Mouse (Mus musculus): ENCODE measurements around the gene Nfe2l1. TPM values are rescaled to one million over a fixed set of nuclear protein-coding genes. Genes with fewer than 3 reads are reported as not detected.

Nfe2l1 gene
- polyA plus RNA-seq, 1 experiment from 2014 or later = 81.8 TPM

DNA sequence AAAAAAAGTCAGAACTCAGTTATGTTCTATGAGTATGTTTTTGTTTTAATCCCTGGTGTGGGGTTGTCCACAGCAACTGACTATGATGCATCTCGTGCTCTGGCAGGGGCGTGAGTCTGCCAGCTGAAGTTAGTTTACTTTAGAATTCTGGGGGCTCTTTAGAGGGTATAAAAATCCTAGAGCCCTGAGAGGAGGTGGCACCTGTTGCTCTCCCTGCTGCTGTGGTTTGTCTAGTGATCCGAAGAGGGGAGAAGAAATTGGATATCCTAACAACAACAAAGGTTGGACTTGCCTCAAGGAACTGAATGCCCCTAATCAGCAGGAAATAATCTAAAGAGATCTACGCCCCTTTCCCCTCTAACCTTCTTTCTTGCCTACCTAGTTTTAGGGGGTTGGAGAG, 8.6 kb upstream of the Nfe2l1 start:
- no peak for ATAC-seq
- Histone ChIP-seq H3K4me2 (ENCODE audit: low read length) (no peak overlapping the region), H3K9me3 (replicated peaks; ENCODE audit: control insufficient read depth, low read length, poor library complexity, severe bottlenecking) (no peaks in the 10 kb centered on the region), H3K4me1 (ENCODE audit: control insufficient read depth, insufficient read depth, low read length) (no peaks in the 10 kb centered on the region), H3K36me3 (ENCODE audit: control insufficient read depth, insufficient read depth, low read length) (no peaks in the 10 kb centered on the region), H3K27ac (ENCODE audit: low read length) (no peak overlapping the region), H3K4me3 (ENCODE audit: low read depth, low read length) (no peak overlapping the region), H3K27me3 (ENCODE audit: control insufficient read depth, insufficient read depth, low read depth, low read length) (no peaks in the 10 kb centered on the region), H3K9ac (ENCODE audit: low read depth, low read length) (no peak overlapping the region)
- WGBS = 81% methylated on average over 4 of the region's 4 CpGs

DNA sequence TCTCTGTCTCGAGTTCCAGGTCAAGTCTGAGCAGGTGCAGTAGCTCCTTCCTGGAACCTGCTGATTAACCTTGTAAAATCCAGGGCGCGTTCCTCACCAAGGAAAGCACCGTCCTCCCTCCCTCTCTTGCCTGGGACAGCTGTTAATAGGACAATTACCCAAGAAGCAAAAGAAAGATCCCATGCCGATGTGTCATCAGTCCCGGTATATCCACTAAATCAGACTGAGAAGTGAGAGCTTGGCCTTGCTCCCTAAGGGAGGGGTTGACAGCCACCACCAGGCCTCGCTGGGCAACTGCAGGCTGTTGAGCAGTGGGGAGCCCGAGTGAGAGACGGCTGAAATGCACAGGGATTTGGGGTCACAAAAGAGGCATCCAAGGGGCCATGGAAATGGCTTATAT, 7.5 kb upstream of the Nfe2l1 start:
- H3K4me3 ChIP-seq (ENCODE audit: low read depth, low read length) = no peak overlapping the region
- ATAC-seq = no peak
- H3K9ac ChIP-seq (ENCODE audit: low read depth, low read length) = no peak overlapping the region
- H3K36me3 ChIP-seq (ENCODE audit: control insufficient read depth, insufficient read depth, low read length) = no peaks in the 10 kb centered on the region
- no peaks in the 10 kb centered on the region for H3K9me3 ChIP-seq (replicated peaks; ENCODE audit: control insufficient read depth, low read length, poor library complexity, severe bottlenecking)
- H3K4me1 ChIP-seq (ENCODE audit: control insufficient read depth, insufficient read depth, low read length) = no peaks in the 10 kb centered on the region
- H3K27ac ChIP-seq (ENCODE audit: low read length) = no peak overlapping the region
- H3K4me2 ChIP-seq (ENCODE audit: low read length) = no peak overlapping the region
- no peaks in the 10 kb centered on the region for H3K27me3 ChIP-seq (ENCODE audit: control insufficient read depth, insufficient read depth, low read depth, low read length)
- 33% methylated on average over 9 of the region's 9 CpGs for WGBS

DNA sequence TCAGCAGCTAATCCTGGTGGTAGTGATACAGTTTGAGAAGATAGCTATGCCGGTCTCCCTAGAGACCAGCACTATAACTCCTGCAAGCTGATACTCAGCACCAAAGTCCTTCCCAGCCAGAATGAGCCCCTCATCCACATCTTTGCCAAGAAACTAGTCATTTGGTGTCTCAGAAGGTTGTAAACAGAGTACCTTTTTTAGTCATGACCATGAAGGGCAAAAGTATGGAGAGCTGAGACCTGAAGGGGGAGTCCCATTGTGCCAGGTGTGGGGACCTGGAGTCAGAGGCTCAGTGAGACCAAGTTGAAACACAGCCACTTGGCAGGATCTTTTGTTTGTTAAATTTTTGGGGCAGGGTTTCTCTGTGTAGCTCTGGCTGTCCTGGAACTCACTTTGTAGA, 4.4 kb upstream of the Nfe2l1 start:
- H3K27ac ChIP-seq (ENCODE audit: low read length) = no peak overlapping the region
- H3K27me3 ChIP-seq (ENCODE audit: control insufficient read depth, insufficient read depth, low read depth, low read length) = no peaks in the 10 kb centered on the region
- no peak overlapping the region for H3K4me2 ChIP-seq (ENCODE audit: low read length)
- no peaks in the 10 kb centered on the region for H3K9me3 ChIP-seq (replicated peaks; ENCODE audit: control insufficient read depth, low read length, poor library complexity, severe bottlenecking)
- H3K4me1 ChIP-seq (ENCODE audit: control insufficient read depth, insufficient read depth, low read length) = peaks cover 5% of the 10 kb centered on the region
- H3K4me3 ChIP-seq (ENCODE audit: low read depth, low read length) = no peak overlapping the region
- no peak for ATAC-seq
- 100% methylated on average over 1 of the region's 1 CpGs for WGBS
- no peak overlapping the region for H3K9ac ChIP-seq (ENCODE audit: low read depth, low read length)
- H3K36me3 ChIP-seq (ENCODE audit: control insufficient read depth, insufficient read depth, low read length) = no peaks in the 10 kb centered on the region

DNA sequence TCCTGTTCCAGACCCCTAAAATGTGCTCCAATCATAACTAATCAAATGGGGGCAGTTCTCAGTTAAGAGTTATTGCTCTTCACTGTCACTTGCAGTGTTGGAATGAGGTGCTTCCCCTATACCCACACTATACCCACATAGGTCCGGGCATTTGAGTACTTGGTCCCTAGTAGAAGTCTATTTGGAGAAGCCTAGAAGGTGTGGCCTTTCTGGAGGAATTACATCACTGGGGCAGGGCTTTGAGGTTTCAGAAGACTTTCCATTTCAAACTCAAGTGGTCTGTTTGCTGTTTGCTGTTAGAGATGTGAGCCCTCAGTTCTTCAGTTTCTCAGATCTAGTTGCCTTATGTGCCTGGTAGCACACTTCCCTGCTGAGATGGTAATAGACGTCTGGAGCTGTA, 3.2 kb upstream of the Nfe2l1 start:
- Histone ChIP-seq H3K4me1 (ENCODE audit: control insufficient read depth, insufficient read depth, low read length) (peaks cover 14% of the 10 kb centered on the region), H3K9ac (ENCODE audit: low read depth, low read length) (no peak overlapping the region), H3K4me2 (ENCODE audit: low read length) (no peak overlapping the region), H3K36me3 (ENCODE audit: control insufficient read depth, insufficient read depth, low read length) (no peaks in the 10 kb centered on the region), H3K27ac (ENCODE audit: low read length) (no peak overlapping the region), H3K9me3 (replicated peaks; ENCODE audit: control insufficient read depth, low read length, poor library complexity, severe bottlenecking) (no peaks in the 10 kb centered on the region), H3K27me3 (ENCODE audit: control insufficient read depth, insufficient read depth, low read depth, low read length) (no peaks in the 10 kb centered on the region), H3K4me3 (ENCODE audit: low read depth, low read length) (no peak overlapping the region)
- 68% methylated on average over 2 of the region's 2 CpGs for WGBS
- ATAC-seq = no peak

DNA sequence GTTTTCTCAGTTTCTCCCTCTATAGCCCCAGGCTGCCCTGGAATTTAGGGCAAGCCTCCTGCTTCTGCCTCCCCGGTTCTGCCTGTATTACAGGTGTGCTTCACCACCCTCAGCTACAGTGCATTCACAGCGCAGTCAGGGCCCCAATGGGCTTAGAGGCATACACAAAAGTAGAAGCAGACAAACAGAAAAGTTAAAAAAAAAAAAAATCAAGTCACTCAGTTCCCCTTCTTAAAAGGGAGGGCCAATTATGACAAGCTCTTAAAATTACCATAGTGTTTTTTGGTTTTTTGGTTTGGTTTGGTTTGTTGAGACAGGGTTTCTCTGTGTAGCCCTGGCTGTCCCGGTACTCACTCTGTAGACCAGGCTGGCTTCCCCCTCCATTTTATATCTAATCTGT, 2.8 kb upstream of the Nfe2l1 start:
- 91% methylated on average over 3 of the region's 3 CpGs for WGBS
- ATAC-seq = no peak
- Histone ChIP-seq H3K4me3 (ENCODE audit: low read depth, low read length) (no peak overlapping the region), H3K9ac (ENCODE audit: low read depth, low read length) (no peak overlapping the region), H3K36me3 (ENCODE audit: control insufficient read depth, insufficient read depth, low read length) (no peaks in the 10 kb centered on the region), H3K4me2 (ENCODE audit: low read length) (no peak overlapping the region), H3K27me3 (ENCODE audit: control insufficient read depth, insufficient read depth, low read depth, low read length) (no peaks in the 10 kb centered on the region), H3K27ac (ENCODE audit: low read length) (no peak overlapping the region), H3K4me1 (ENCODE audit: control insufficient read depth, insufficient read depth, low read length) (peaks cover 19% of the 10 kb centered on the region), H3K9me3 (replicated peaks; ENCODE audit: control insufficient read depth, low read length, poor library complexity, severe bottlenecking) (no peaks in the 10 kb centered on the region)

DNA sequence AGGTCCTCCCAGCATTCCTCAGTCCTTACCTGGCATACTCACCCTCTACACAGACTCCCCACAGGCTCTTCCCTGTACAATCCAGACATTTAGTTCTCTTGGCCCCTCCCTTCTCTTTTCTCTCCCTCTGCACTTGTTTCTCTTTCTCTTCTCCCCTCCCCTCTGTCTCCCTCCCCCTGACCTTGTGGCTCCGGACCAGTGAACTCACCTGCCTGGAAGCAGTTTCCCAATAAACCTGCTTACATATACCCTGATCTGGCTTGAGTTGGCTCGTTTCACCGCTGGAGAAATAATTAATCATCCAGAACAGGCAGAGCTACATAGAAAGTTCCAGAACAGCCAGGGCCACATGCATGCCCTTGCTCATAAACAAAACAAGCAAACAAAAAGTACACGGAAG, 1.7 kb upstream of the Nfe2l1 start:
- ATAC-seq = no peak
- H3K36me3 ChIP-seq (ENCODE audit: control insufficient read depth, insufficient read depth, low read length) = peaks cover 2% of the 10 kb centered on the region; the same call in 1 of the 2 replicates
- H3K9me3 ChIP-seq (replicated peaks; ENCODE audit: control insufficient read depth, low read length, poor library complexity, severe bottlenecking) = no peaks in the 10 kb centered on the region
- H3K4me1 ChIP-seq (ENCODE audit: control insufficient read depth, insufficient read depth, low read length) = peaks cover 28% of the 10 kb centered on the region
- no peak overlapping the region; the same call in 1 of the 2 replicates for H3K27ac ChIP-seq (ENCODE audit: low read length)
- H3K4me3 ChIP-seq (ENCODE audit: low read depth, low read length) = no peak overlapping the region
- 82% methylated on average over 4 of the region's 4 CpGs for WGBS
- no peak overlapping the region for H3K4me2 ChIP-seq (ENCODE audit: low read length)
- no peaks in the 10 kb centered on the region for H3K27me3 ChIP-seq (ENCODE audit: control insufficient read depth, insufficient read depth, low read depth, low read length)
- no peak overlapping the region for H3K9ac ChIP-seq (ENCODE audit: low read depth, low read length)

DNA sequence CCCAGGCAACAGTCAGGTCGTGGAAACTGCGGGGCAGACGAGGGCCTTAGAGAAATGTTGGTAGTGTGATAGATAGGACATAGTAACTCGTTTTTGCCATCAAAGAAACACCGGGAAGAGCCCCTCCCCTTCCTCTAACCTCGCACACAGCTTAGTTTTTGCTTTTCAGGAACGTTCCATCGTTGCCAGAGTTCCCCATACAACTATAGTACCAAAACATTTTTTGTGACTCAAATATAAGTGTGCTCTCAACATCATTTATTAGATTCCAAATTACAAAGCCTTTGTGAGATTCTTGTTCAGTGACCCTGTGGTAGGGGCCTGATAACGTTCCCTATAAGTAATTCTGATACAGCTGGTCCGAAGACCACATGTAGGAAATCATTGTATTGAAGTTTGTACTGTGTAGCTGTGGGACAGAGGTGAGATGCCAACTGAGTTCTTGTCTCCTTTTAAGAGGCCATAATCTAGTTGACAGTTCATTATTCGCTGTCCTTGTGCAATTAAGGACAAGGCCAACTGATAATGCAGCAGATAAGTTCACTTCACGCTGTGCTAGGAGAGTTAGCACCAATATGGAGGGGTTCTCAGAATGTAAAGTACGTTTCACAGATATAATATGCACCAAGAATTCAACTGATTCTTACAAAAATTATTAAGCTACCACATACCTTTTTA, 910 bp upstream of the Nfe2l1 start:
- Histone ChIP-seq H3K4me3 (ENCODE audit: low read depth, low read length) (peak overlapping the region; percentile 93), H3K9me3 (replicated peaks; ENCODE audit: control insufficient read depth, low read length, poor library complexity, severe bottlenecking) (no peaks in the 10 kb centered on the region), H3K4me1 (ENCODE audit: control insufficient read depth, insufficient read depth, low read length) (peaks cover 36% of the 10 kb centered on the region), H3K27me3 (ENCODE audit: control insufficient read depth, insufficient read depth, low read depth, low read length) (no peaks in the 10 kb centered on the region), H3K9ac (ENCODE audit: low read depth, low read length) (peak overlapping the region; percentile 79), H3K36me3 (ENCODE audit: control insufficient read depth, insufficient read depth, low read length) (peaks cover 2% of the 10 kb centered on the region; the same call in 1 of the 2 replicates), H3K27ac (ENCODE audit: low read length) (peak overlapping the region; percentile 98), H3K4me2 (ENCODE audit: low read length) (peak overlapping the region; percentile 62)
- ATAC-seq = no peak
- WGBS = 20% methylated on average over 13 of the region's 13 CpGs

DNA sequence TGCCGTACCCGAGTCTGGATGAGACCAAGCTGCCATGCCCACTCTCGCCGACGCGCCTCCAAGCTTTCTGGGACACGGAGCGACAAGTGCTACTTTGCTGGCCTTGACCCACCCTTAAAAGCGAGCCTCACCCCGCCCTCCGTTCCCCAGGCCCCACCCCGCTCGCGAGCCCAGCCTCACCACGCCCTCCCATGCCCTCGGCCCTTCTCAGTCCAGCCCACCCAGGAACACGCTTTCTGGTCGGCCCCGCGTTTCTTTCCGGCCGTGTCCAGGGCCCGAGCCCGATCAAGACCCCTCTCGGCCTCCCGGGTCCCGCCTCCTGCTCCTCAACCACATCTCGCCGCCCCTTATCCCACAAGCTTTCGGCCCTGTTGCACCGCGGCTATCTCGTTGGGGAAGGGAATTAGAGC, 360 bp downstream of the Nfe2l1 start:
- Histone ChIP-seq H3K4me2 (ENCODE audit: low read length) (peak overlapping the region; percentile 91), H3K27me3 (ENCODE audit: control insufficient read depth, insufficient read depth, low read depth, low read length) (no peaks in the 10 kb centered on the region), H3K9ac (ENCODE audit: low read depth, low read length) (peak overlapping the region; percentile 89), H3K4me1 (ENCODE audit: control insufficient read depth, insufficient read depth, low read length) (peaks cover 48% of the 10 kb centered on the region), H3K36me3 (ENCODE audit: control insufficient read depth, insufficient read depth, low read length) (peaks cover 2% of the 10 kb centered on the region; the same call in 1 of the 2 replicates), H3K27ac (ENCODE audit: low read length) (peak overlapping the region; percentile 94), H3K9me3 (replicated peaks; ENCODE audit: control insufficient read depth, low read length, poor library complexity, severe bottlenecking) (no peaks in the 10 kb centered on the region), H3K4me3 (ENCODE audit: low read depth, low read length) (peak overlapping the region; percentile 93)
- ATAC-seq = peak; percentile 32
- WGBS = under 1% methylated on average over 32 of the region's 33 CpGs

DNA sequence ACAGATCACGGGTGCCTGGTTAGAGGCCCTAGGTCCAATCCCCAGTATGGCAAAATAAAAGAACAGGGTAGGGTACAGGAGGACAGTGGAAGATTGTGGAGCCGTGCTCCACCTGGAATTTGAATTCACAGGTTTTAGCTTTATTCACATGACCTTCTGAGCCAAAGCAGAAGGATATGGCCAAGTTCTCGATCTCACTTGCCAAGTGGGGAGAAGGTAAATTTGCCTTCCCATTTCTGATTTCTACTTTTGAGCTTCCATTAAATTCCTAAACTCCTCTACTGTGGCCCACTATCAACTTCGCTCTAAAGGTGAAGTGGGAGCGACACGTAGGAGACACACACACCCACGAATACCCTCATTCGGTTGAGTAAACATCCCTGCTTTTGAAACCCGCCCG, 887 bp downstream of the Nfe2l1 start:
- Histone ChIP-seq H3K4me2 (ENCODE audit: low read length) (peak overlapping the region; percentile 91), H3K9ac (ENCODE audit: low read depth, low read length) (peak overlapping the region; percentile 89), H3K36me3 (ENCODE audit: control insufficient read depth, insufficient read depth, low read length) (peaks cover 2% of the 10 kb centered on the region; the same call in 1 of the 2 replicates), H3K4me1 (ENCODE audit: control insufficient read depth, insufficient read depth, low read length) (peaks cover 51% of the 10 kb centered on the region), H3K27me3 (ENCODE audit: control insufficient read depth, insufficient read depth, low read depth, low read length) (no peaks in the 10 kb centered on the region), H3K4me3 (ENCODE audit: low read depth, low read length) (peak overlapping the region; percentile 93), H3K27ac (ENCODE audit: low read length) (peak overlapping the region; percentile 94), H3K9me3 (replicated peaks; ENCODE audit: control insufficient read depth, low read length, poor library complexity, severe bottlenecking) (no peaks in the 10 kb centered on the region)
- no peak for ATAC-seq
- WGBS = 16% methylated on average over 10 of the region's 10 CpGs
